Mouse (Mus musculus) myocyte (in vitro differentiated cells): ENCODE data around the gene Bhmt.

Experiments
- POLR2A ChIP-seq: IDR thresholded peaks from one replicate; pipeline ENCODE4 v1.6.1; 2011; ENCODE audit warnings: low read depth, mild to moderate bottlenecking, control low read depth, moderate library complexity; ENCODE audit not compliant: insufficient read length
- USF1 ChIP-seq: IDR thresholded peaks from one replicate; pipeline ENCODE4 v1.6.1; 2011; ENCODE audit warnings: low read depth, mild to moderate bottlenecking, control low read depth, moderate library complexity

DNA sequence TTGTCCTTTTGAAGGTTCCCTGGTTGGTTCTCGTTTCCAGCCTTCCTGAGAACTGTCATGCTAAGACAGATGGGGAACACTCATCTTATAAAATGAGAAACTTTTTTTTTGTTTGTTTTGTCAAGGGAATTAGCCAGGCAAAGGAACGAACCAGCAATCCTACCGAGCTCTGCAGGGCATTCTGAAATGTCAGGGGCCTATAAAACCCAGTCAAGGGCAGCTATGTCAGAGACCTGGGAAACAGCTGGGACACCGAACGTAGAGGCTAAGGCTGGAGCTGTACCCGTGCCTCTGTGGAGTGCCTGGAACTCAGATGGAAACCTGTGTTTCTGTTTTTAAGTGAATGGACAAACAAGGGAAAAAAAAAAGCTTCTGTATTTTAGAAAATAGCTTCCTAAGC lies 8.9 kb downstream of the Bhmt start:
- no peak for TF ChIP-seq POLR2A
- TF ChIP-seq USF1 = no peak
